Comparison of ENCODE assay signal across 8 mouse cellular contexts in the genomic region with DNA sequence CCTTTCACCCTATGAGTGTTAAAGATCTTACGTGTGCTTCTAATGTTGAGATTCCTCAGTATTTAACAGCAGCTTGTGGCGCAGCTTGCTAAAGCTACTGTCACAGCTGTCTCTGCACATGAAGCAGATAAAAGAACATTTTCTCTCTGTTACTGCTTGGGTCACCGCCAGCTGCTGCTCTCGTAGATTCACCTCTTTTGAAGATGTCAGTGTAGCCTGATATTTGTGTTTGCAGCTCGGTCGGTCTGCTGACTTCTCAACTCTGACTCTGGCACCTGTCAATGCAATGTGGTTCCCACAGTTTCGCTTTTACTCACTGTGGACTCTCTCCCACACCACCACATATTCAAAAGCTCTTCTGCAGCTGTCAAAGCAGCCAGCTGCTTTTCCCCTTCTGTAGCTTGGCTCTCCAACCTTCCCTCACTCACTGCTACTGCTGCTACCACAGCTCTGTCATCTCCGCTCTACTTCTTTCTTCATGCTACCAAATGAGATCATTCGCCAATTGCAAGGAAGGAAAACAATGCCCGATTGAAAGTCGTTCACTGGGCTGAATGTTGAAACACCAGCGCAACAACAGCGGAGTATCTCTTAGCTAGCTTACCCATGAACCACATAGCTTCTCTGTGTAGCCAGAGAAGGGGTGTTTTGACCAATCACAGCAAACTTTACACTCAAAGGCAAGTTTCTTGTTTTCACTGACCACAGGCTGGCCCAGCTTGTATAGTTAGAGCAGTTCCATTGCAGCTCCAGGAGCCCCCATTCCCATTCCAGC. TPM values are rescaled to one million over a fixed set of nuclear protein-coding genes. Genes with fewer than 3 reads are reported as not detected.
DNase-seq lines count a peak whose midpoint lies in the region; ATAC-seq lines count a peak whose summit lies in the region.

No protein-coding gene starts in this region.

- H3K4me1 ChIP-seq in forebrain, embryonic 14.5 days (ENCODE audit: control insufficient read depth, insufficient read depth, low read length) = no peaks in the 10 kb centered on the region
- H3K4me1 ChIP-seq in forebrain, embryonic 11.5 days (replicated peaks; ENCODE audit: control insufficient read depth, insufficient read depth, low read length) = no peaks in the 10 kb centered on the region

- DNase-seq in forebrain, embryonic 14.5 days (ENCODE audit: low spot score) = peak; percentile 23
- no peak for DNase-seq in forebrain, embryonic 11.5 days (ENCODE audit: low spot score)
- DNase-seq in CD4-positive, CD25-positive, alpha-beta regulatory T cell, adult 2 months (ENCODE audit: low read depth, low spot score) = peak; percentile 65
- DNase-seq in left cerebral cortex, adult 8-10 months (ENCODE audit: low spot score in 2 of 2) = peak; percentile 8
- peak; percentile 47 for DNase-seq in naive thymus-derived CD4-positive, alpha-beta T cell, adult 2 months (ENCODE audit: low read depth)
- no peak for DNase-seq in urinary bladder, postnatal 36 days (ENCODE audit: low spot score in 2 of 2)
- DNase-seq in cerebellum, postnatal 14 days = no peak

- no peak overlapping the region for H3K4me2 ChIP-seq in forebrain, embryonic 14.5 days (ENCODE audit: low read length)
- H3K4me2 ChIP-seq in forebrain, embryonic 11.5 days (ENCODE audit: low read depth, low read length, severe bottlenecking) = no peak overlapping the region

- no peaks in the 10 kb centered on the region for H3K27me3 ChIP-seq in forebrain, embryonic 14.5 days (replicated peaks; ENCODE audit: control insufficient read depth, insufficient read depth, low read length)
- H3K27me3 ChIP-seq in forebrain, embryonic 11.5 days (ENCODE audit: control insufficient read depth, insufficient read depth, low read length) = no peaks in the 10 kb centered on the region

- ATAC-seq in forebrain, embryonic 14.5 days = peak; percentile 23; the same call in 1 of the 2 replicates
- ATAC-seq in forebrain, embryonic 11.5 days (replicated peaks; ENCODE audit: low FRiP score) = no peak
- ATAC-seq in granulocyte monocyte progenitor cell, adult 5-6 weeks (replicated peaks; ENCODE audit: poor library complexity, severe bottlenecking) = peak; percentile 81

- H3K36me3 ChIP-seq in forebrain, embryonic 14.5 days (ENCODE audit: control insufficient read depth, insufficient read depth, low read length) = no peaks in the 10 kb centered on the region
- H3K36me3 ChIP-seq in forebrain, embryonic 11.5 days (ENCODE audit: control insufficient read depth, insufficient read depth, low read length) = no peaks in the 10 kb centered on the region

- H3K4me3 ChIP-seq in forebrain, embryonic 14.5 days (ENCODE audit: low read depth, low read length) = no peak overlapping the region
- H3K4me3 ChIP-seq in forebrain, embryonic 11.5 days (ENCODE audit: low read depth, low read length) = no peak overlapping the region

- no peak overlapping the region for H3K27ac ChIP-seq in forebrain, embryonic 14.5 days (ENCODE audit: low read depth, low read length)
- no peak overlapping the region for H3K27ac ChIP-seq in forebrain, embryonic 11.5 days (ENCODE audit: low read depth, low read length)

- H3K9ac ChIP-seq in forebrain, embryonic 14.5 days (ENCODE audit: low read length) = no peak overlapping the region
- H3K9ac ChIP-seq in forebrain, embryonic 11.5 days (ENCODE audit: low read length) = no peak overlapping the region

- 73% methylated on average over 13 of the region's 13 CpGs for WGBS in forebrain, embryonic 14.5 days
- WGBS in forebrain, embryonic 11.5 days = 76% methylated on average over 13 of the region's 13 CpGs

- no peaks in the 10 kb centered on the region for H3K9me3 ChIP-seq in forebrain, embryonic 14.5 days (replicated peaks; ENCODE audit: control insufficient read depth, low read length)
- no peaks in the 10 kb centered on the region for H3K9me3 ChIP-seq in forebrain, embryonic 11.5 days (ENCODE audit: control insufficient read depth, low read length)

RNA-seq across cellular contexts. Expression of a gene that starts 45.3 kb away (rescaled TPM):
- 20.4 and 23.9 TPM in 2 replicates for polyA plus RNA-seq in forebrain, embryonic 14.5 days (2014; fragmentation: Nextera tagmentation; extraction: Ambion mirVana)
- polyA plus RNA-seq in forebrain, embryonic 11.5 days (2014; fragmentation: Nextera tagmentation; extraction: Ambion mirVana) = 19.2 and 20.0 TPM in 2 replicates
- 12.2 and 16.5 TPM in 2 replicates for total RNA-seq in granulocyte monocyte progenitor cell, adult 5-6 weeks (2014; fragmentation: Nextera tagmentation)
- 14.8 and 15.1 TPM in 2 replicates for total RNA-seq in granulocyte monocyte progenitor cell, adult 5-6 weeks (2017)
- total RNA-seq in left cerebral cortex, adult 8-10 months (2022) = 10 to 100 TPM; 32.5 to 40.3 (median 37.8) TPM

Comparison
In these comparisons a context has a peak if more than half of its experiments do, and no peak if none do; other contexts are left out.
1. DNase-seq: peak in forebrain, embryonic 14.5 days (single experiment), CD4-positive, CD25-positive, alpha-beta regulatory T cell, adult 2 months (single experiment), left cerebral cortex, adult 8-10 months (2 of 2) and naive thymus-derived CD4-positive, alpha-beta T cell, adult 2 months (single experiment); none in forebrain, embryonic 11.5 days (single experiment), urinary bladder, postnatal 36 days (0 of 2) and cerebellum, postnatal 14 days (0 of 2).